Mouse (Mus musculus): ENCODE results near the gene Pank2. TPM values are rescaled to one million over a fixed set of nuclear protein-coding genes. Genes with fewer than 3 reads are reported as not detected.
A peak's percentile ranks its signal among the peaks of the same experiment; 100 is the strongest.

The Pank2 gene
- polyA plus RNA-seq, 1 experiment from 2014 or later: 32.4 TPM

GRCm38 (mm10) chr2:131234127-131234650, 28.1 kb upstream of the Pank2 start:
- 4% methylated on average over 28 of the region's 28 CpGs for WGBS
- Histone ChIP-seq H3K27ac (ENCODE audit: low read depth, low read length) (peak overlapping the region; percentile 87), H3K9ac (ENCODE audit: low read depth, low read length) (peak overlapping the region; percentile 75), H3K4me3 (ENCODE audit: low read depth, low read length) (peak overlapping the region; percentile 63), H3K27me3 (replicated peaks; ENCODE audit: control insufficient read depth, insufficient read depth, low read length) (no peaks in the 10 kb centered on the region), H3K4me2 (replicated peaks; ENCODE audit: low read depth) (peak overlapping the region; percentile 91), H3K4me1 (replicated peaks; ENCODE audit: control insufficient read depth, insufficient read depth, low read length) (peaks cover 4% of the 10 kb centered on the region; the same call in 1 of the 2 replicates), H3K9me3 (ENCODE audit: control insufficient read depth) (no peaks in the 10 kb centered on the region), H3K36me3 (ENCODE audit: control insufficient read depth, insufficient read depth) (peaks cover 7% of the 10 kb centered on the region; the same call in 1 of the 2 replicates)
- peak; percentile 42 for ATAC-seq
- no peak for TF ChIP-seq CTCF (IDR thresholded peaks at IDR 0.05; ENCODE audit: low read depth)

GRCm38 (mm10) chr2:131234970-131235635, 27.2 kb upstream of the Pank2 start:
- Histone ChIP-seq H3K27me3 (replicated peaks; ENCODE audit: control insufficient read depth, insufficient read depth, low read length) (no peaks in the 10 kb centered on the region), H3K4me2 (replicated peaks; ENCODE audit: low read depth) (peak overlapping the region; percentile 91), H3K4me1 (replicated peaks; ENCODE audit: control insufficient read depth, insufficient read depth, low read length) (peaks cover 4% of the 10 kb centered on the region; the same call in 1 of the 2 replicates), H3K27ac (ENCODE audit: low read depth, low read length) (peak overlapping the region; percentile 87), H3K4me3 (ENCODE audit: low read depth, low read length) (peak overlapping the region; percentile 63; the same call in 1 of the 2 replicates), H3K36me3 (ENCODE audit: control insufficient read depth, insufficient read depth) (peaks cover 13% of the 10 kb centered on the region), H3K9me3 (ENCODE audit: control insufficient read depth) (no peaks in the 10 kb centered on the region), H3K9ac (ENCODE audit: low read depth, low read length) (peak overlapping the region; percentile 75; the same call in 1 of the 2 replicates)
- no peak for ATAC-seq
- 50% methylated on average over 7 of the region's 7 CpGs for WGBS
- no peak for TF ChIP-seq CTCF (IDR thresholded peaks at IDR 0.05; ENCODE audit: low read depth)

- Histone ChIP-seq H3K36me3 (ENCODE audit: control insufficient read depth, insufficient read depth) (peaks cover 79% of the 10 kb centered on the region), H3K4me1 (replicated peaks; ENCODE audit: control insufficient read depth, insufficient read depth, low read length) (no peaks in the 10 kb centered on the region), H3K9me3 (ENCODE audit: control insufficient read depth) (no peaks in the 10 kb centered on the region), H3K4me2 (replicated peaks; ENCODE audit: low read depth) (no peak overlapping the region), H3K4me3 (ENCODE audit: low read depth, low read length) (no peak overlapping the region), H3K9ac (ENCODE audit: low read depth, low read length) (no peak overlapping the region), H3K27me3 (replicated peaks; ENCODE audit: control insufficient read depth, insufficient read depth, low read length) (no peaks in the 10 kb centered on the region), H3K27ac (ENCODE audit: low read depth, low read length) (no peak overlapping the region)
- no peak for TF ChIP-seq CTCF (IDR thresholded peaks at IDR 0.05; ENCODE audit: low read depth)
- no peak for ATAC-seq
Observed at GRCm38 (mm10) chr2:131242180-131242579, 20.1 kb upstream of the Pank2 start.

GRCm38 (mm10) chr2:131242929-131243328, 19.4 kb upstream of the Pank2 start:
- no peak for ATAC-seq
- WGBS: 89% methylated on average over 7 of the region's 7 CpGs
- Histone ChIP-seq H3K4me3 (ENCODE audit: low read depth, low read length) (no peak overlapping the region), H3K4me1 (replicated peaks; ENCODE audit: control insufficient read depth, insufficient read depth, low read length) (no peaks in the 10 kb centered on the region), H3K9me3 (ENCODE audit: control insufficient read depth) (no peaks in the 10 kb centered on the region), H3K4me2 (replicated peaks; ENCODE audit: low read depth) (no peak overlapping the region), H3K27me3 (replicated peaks; ENCODE audit: control insufficient read depth, insufficient read depth, low read length) (no peaks in the 10 kb centered on the region), H3K36me3 (ENCODE audit: control insufficient read depth, insufficient read depth) (peaks cover 86% of the 10 kb centered on the region), H3K9ac (ENCODE audit: low read depth, low read length) (no peak overlapping the region), H3K27ac (ENCODE audit: low read depth, low read length) (no peak overlapping the region)
- TF ChIP-seq CTCF (IDR thresholded peaks at IDR 0.05; ENCODE audit: low read depth): no peak

GRCm38 (mm10) chr2:131253681-131254328, 8.5 kb upstream of the Pank2 start:
- Histone ChIP-seq H3K9me3 (ENCODE audit: control insufficient read depth) (no peaks in the 10 kb centered on the region), H3K36me3 (ENCODE audit: control insufficient read depth, insufficient read depth) (no peaks in the 10 kb centered on the region), H3K27me3 (replicated peaks; ENCODE audit: control insufficient read depth, insufficient read depth, low read length) (no peaks in the 10 kb centered on the region), H3K9ac (ENCODE audit: low read depth, low read length) (no peak overlapping the region), H3K4me3 (ENCODE audit: low read depth, low read length) (no peak overlapping the region), H3K4me1 (replicated peaks; ENCODE audit: control insufficient read depth, insufficient read depth, low read length) (no peaks in the 10 kb centered on the region), H3K4me2 (replicated peaks; ENCODE audit: low read depth) (peak overlapping the region; percentile 39), H3K27ac (ENCODE audit: low read depth, low read length) (peak overlapping the region; percentile 72)
- WGBS: 6% methylated on average over 7 of the region's 7 CpGs
- ATAC-seq: peak; percentile 81
- peak; percentile 95 for TF ChIP-seq CTCF (IDR thresholded peaks at IDR 0.05; ENCODE audit: low read depth)

GRCm38 (mm10) chr2:131254329-131254713, 8.0 kb upstream of the Pank2 start:
- WGBS: 45% methylated on average over 2 of the region's 2 CpGs
- Histone ChIP-seq H3K9me3 (ENCODE audit: control insufficient read depth) (no peaks in the 10 kb centered on the region), H3K4me1 (replicated peaks; ENCODE audit: control insufficient read depth, insufficient read depth, low read length) (no peaks in the 10 kb centered on the region), H3K4me3 (ENCODE audit: low read depth, low read length) (no peak overlapping the region), H3K4me2 (replicated peaks; ENCODE audit: low read depth) (peak overlapping the region; percentile 39), H3K36me3 (ENCODE audit: control insufficient read depth, insufficient read depth) (no peaks in the 10 kb centered on the region), H3K27ac (ENCODE audit: low read depth, low read length) (peak overlapping the region; percentile 72), H3K27me3 (replicated peaks; ENCODE audit: control insufficient read depth, insufficient read depth, low read length) (no peaks in the 10 kb centered on the region), H3K9ac (ENCODE audit: low read depth, low read length) (no peak overlapping the region)
- 0 out of 2 replicates have a peak, but pooled peaks have one; percentile 24 for ATAC-seq
- no peak for TF ChIP-seq CTCF (IDR thresholded peaks at IDR 0.05; ENCODE audit: low read depth)
